Mouse (Mus musculus) heart, adult 8-10 months (tissue): ENCODE measurements around the gene Cdk16. TPM values are rescaled to one million over a fixed set of nuclear protein-coding genes. Genes with fewer than 3 reads are reported as not detected.

Experiments
- total RNA-seq, 4 experiments: library from RNA; stranded (reverse); gene quantifications; 2 replicates each; pipeline ENCODE4 v1.2.4; 2022

The Cdk16 gene
- total RNA-seq, 4 experiments from 2014 or later = 112 to 136 (median 121) TPM

Other genes starting within 250 kb of the Cdk16 start
- under 1 TPM; 0.25 to 0.60 (median 0.37) TPM for gene Rgn, start 138.2 kb upstream of the Cdk16 start, total RNA-seq
- 10 to 100 TPM; 16.6 to 21.8 (median 18.6) TPM for gene Rbm10, start 70.5 kb upstream of the Cdk16 start, total RNA-seq
- 100 to 1,000 TPM; 611 to 795 (median 691) TPM for gene Ndufb11, start 70.3 kb upstream of the Cdk16 start, total RNA-seq
- 100 to 1,000 TPM; 197 to 257 (median 214) TPM for gene Uba1, start 29.6 kb upstream of the Cdk16 start, total RNA-seq
- gene Usp11, start 16.0 kb downstream of the Cdk16 start, total RNA-seq = 1 to 10 TPM; 3.7 to 7.3 (median 5.9) TPM
- 100 to 1,000 TPM in 1 of 4 experiments, 10 to 100 TPM in 3; 83.3 to 103 (median 92.8) TPM for gene Araf, start 109.9 kb downstream of the Cdk16 start, total RNA-seq
- 1 to 10 TPM; 2.0 to 3.5 (median 2.3) TPM for gene Timp1, start 182.2 kb downstream of the Cdk16 start, total RNA-seq
- gene Syn1, start 233.1 kb downstream of the Cdk16 start, total RNA-seq = under 1 TPM; 0.19 to 0.28 (median 0.22) TPM
- gene Cfp, start 243.6 kb downstream of the Cdk16 start, total RNA-seq = 10 to 100 TPM in 1 of 4 experiments, 1 to 10 TPM in 3; 5.2 to 22.7 (median 6.4) TPM